Mouse (Mus musculus) embryonic facial prominence, embryonic 10.5 days (tissue): ENCODE results near the gene Col5a1. TPM values are rescaled to one million over a fixed set of nuclear protein-coding genes. Genes with fewer than 3 reads are reported as not detected.

ENCODE experiments used
- DNase-seq: peaks from one replicate; pipeline ENCODE4 v3.0.0-alpha.2; 2017; ENCODE audit warnings: low spot score
- H3K27ac ChIP-seq: fragments of 300-500 bp; sonication (generic); replicated peaks from 2 replicates; pipeline ENCODE4 v1.5.1; 2016; ENCODE audit warnings: mild to moderate bottlenecking
- H3K27me3 ChIP-seq: fragments of 300-500 bp; sonication (generic); replicated peaks from 2 replicates; pipeline ENCODE4 v1.6.1; 2016; ENCODE audit warnings: low read depth, mild to moderate bottlenecking; ENCODE audit not compliant: poor library complexity, severe bottlenecking
- H3K36me3 ChIP-seq: fragments of 300-500 bp; sonication (generic); replicated peaks from 2 replicates; pipeline ENCODE4 v1.6.1; 2016; ENCODE audit warnings: mild to moderate bottlenecking, moderate library complexity
- H3K4me1 ChIP-seq: fragments of 300-500 bp; sonication (generic); 2 replicates; pipeline ENCODE4 v1.6.1; 2016
- H3K4me3 ChIP-seq: fragments of 300-500 bp; sonication (generic); 2 replicates; pipeline ENCODE4 v1.5.1; 2016; ENCODE audit warnings: mild to moderate bottlenecking, moderate library complexity
- H3K9me3 ChIP-seq: fragments of 300-500 bp; sonication (generic); 2 replicates; pipeline ENCODE4 v1.6.1; 2016; ENCODE audit warnings: mild to moderate bottlenecking
- WGBS: fragments of 180-500 bp; shearing (Covaris S2); methylation state at CpG from one replicate; pipeline ENCODE4 v1.1.7; 2016; 5-methylcytosine and 5-hydroxymethylcytosine counted together
- polyA plus RNA-seq: library from polyadenylated mRNA; unstranded; fragments of >200 nt; fragmentation: Nextera tagmentation; extraction: Ambion mirVana; gene quantifications from 2 replicates; pipeline ENCODE4 v1.2.1, GENCODE M21; 2016

The Col5a1 gene
- polyA plus RNA-seq, 1 experiment from 2014 or later, result 19.3 TPM

DNA sequence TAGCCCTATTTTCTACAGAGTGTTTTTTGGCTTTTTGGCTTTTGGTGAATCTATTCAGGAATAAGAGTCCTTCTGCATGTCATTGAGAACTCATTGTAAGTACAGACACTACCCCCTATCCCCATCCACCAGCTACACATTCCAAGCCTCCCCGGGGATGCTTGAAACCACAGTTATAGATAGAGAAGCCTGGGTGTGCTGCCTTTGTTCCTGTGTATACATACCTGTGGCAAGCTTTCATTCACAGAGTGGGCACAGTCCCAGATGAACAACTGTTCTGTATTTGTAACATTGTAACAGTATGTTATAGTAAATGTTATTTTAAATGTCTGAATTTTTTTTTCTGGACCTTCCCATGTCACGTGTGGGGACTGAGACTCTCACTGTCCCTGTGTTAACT is 19.2 kb downstream of the Col5a1 start:
- H3K9me3 ChIP-seq, result no peaks in the 10 kb centered on the region
- DNase-seq, result no peak
- H3K4me1 ChIP-seq, result peaks cover 20% of the 10 kb centered on the region
- no peaks in the 10 kb centered on the region for H3K36me3 ChIP-seq
- 82% methylated on average over 2 of the region's 2 CpGs for WGBS
- no peak overlapping the region for H3K4me3 ChIP-seq
- H3K27me3 ChIP-seq, result no peaks in the 10 kb centered on the region
- H3K27ac ChIP-seq, result no peak overlapping the region

- H3K27ac ChIP-seq, result no peak overlapping the region
- H3K27me3 ChIP-seq, result no peaks in the 10 kb centered on the region
- 84% methylated on average over 3 of the region's 3 CpGs for WGBS
- H3K9me3 ChIP-seq, result no peaks in the 10 kb centered on the region
- no peak for DNase-seq
- H3K4me3 ChIP-seq, result no peak overlapping the region
- H3K36me3 ChIP-seq, result no peaks in the 10 kb centered on the region
- 0 out of 2 replicates have a peak, but pooled peaks cover under 1% of the 10 kb centered on the region for H3K4me1 ChIP-seq
Observed at GRCm38 (mm10) chr2:27910501-27910900, 24.3 kb downstream of the Col5a1 start.

- Histone ChIP-seq H3K4me1 (peaks cover 13% of the 10 kb centered on the region), H3K27ac (no peak overlapping the region), H3K27me3 (no peaks in the 10 kb centered on the region), H3K36me3 (no peaks in the 10 kb centered on the region), H3K9me3 (no peaks in the 10 kb centered on the region), H3K4me3 (no peak overlapping the region)
- no peak for DNase-seq
- 84% methylated on average over 1 of the region's 1 CpGs for WGBS
Observed at GRCm38 (mm10) chr2:27912546-27913275, 26.5 kb downstream of the Col5a1 start.

GRCm38 (mm10) chr2:27915726-27916125 is 29.5 kb downstream of the Col5a1 start:
- H3K36me3 ChIP-seq, result no peaks in the 10 kb centered on the region
- WGBS, result 73% methylated on average over 4 of the region's 4 CpGs
- peak; percentile 30 for DNase-seq

GRCm38 (mm10) chr2:27916316-27916715 is 30.1 kb downstream of the Col5a1 start:
- Histone ChIP-seq H3K4me3 (no peak overlapping the region), H3K4me1 (peaks cover 13% of the 10 kb centered on the region), H3K27ac (peak overlapping the region; percentile 59), H3K9me3 (no peaks in the 10 kb centered on the region), H3K36me3 (no peaks in the 10 kb centered on the region), H3K27me3 (no peaks in the 10 kb centered on the region)
- 43% methylated on average over 2 of the region's 2 CpGs for WGBS
- no peak for DNase-seq

More at GRCm38 (mm10) chr2:27915726-27916125, 29.5 kb downstream of the Col5a1 start:
- no peak overlapping the region for H3K4me3 ChIP-seq
- peaks cover 13% of the 10 kb centered on the region for H3K4me1 ChIP-seq
- no peaks in the 10 kb centered on the region for H3K27me3 ChIP-seq
- H3K9me3 ChIP-seq, result no peaks in the 10 kb centered on the region
- no peak overlapping the region for H3K27ac ChIP-seq

DNA sequence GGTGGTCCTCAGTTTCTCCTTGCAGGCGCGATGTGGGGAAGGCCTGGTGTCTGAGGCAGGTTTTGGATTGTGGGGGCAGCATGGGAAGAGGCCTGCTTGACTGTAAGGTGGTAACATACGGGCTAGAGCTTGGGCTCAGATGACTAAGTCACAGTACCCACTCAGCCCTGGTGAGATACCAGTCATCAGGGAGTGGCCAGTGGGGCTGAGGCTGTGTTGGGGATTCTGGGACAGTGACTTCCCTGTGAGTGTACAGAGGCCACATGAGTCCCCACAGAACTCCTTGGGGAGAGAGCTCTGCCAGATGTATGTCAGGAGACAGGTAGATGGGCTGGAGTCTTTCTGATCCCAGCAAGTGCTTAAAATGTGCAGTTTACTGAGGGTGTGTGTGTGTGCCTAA is 31.0 kb downstream of the Col5a1 start:
- Histone ChIP-seq H3K4me3 (no peak overlapping the region), H3K4me1 (peaks cover 13% of the 10 kb centered on the region), H3K27ac (no peak overlapping the region), H3K36me3 (no peaks in the 10 kb centered on the region), H3K9me3 (no peaks in the 10 kb centered on the region), H3K27me3 (no peaks in the 10 kb centered on the region)
- DNase-seq, result no peak
- 93% methylated on average over 3 of the region's 3 CpGs for WGBS

DNA sequence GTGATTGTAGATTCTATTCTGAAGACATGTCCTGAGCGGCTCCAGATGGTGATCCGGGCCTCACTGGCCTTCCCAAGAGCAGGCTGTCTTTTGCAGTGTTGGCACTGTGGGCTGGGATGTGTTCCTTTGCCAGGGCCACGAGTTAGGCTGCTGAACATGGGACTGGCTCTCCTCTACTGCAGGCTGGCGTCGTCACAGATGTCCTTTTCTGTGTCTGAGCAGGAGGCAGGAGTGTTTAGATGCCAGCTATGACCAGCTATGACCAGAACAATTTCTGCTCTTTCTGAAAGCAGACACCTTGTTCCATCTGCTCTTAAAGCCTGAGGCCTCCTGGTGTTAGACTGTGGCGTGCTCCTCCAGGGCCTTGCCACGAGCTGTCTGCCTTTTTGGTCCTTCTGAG is 31.9 kb downstream of the Col5a1 start:
- H3K9me3 ChIP-seq, result no peaks in the 10 kb centered on the region
- no peak overlapping the region for H3K4me3 ChIP-seq
- DNase-seq, result no peak
- no peaks in the 10 kb centered on the region for H3K27me3 ChIP-seq
- WGBS, result 84% methylated on average over 7 of the region's 7 CpGs
- H3K4me1 ChIP-seq, result peaks cover 13% of the 10 kb centered on the region
- no peak overlapping the region for H3K27ac ChIP-seq
- H3K36me3 ChIP-seq, result no peaks in the 10 kb centered on the region

DNA sequence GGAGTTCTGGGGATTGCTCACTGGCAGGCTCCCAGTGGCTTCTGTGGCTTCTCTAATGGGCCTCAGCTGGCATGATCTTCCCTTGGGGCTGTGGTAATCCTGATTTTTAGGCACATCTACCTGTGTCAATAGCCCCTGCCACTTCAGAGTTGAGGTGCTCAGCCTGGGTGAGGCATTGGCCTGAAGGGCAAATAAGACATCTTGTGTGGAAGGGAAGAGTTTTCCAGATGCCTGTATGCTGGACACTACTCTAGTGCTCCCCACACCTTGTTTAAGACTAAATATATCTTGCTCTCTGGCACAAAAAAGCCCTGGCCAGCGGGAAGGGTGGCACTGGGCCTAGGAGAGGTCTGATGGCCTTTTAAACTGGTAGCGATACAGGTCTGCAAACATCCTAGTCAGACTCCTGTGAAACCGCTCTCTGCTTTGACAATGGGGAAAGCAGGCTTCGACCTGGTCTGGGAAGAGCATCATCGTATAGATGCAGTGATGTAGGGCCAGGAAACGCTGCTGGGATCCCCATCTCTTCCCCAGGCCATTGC is 33.2 kb downstream of the Col5a1 start:
- Histone ChIP-seq H3K4me1 (peaks cover 13% of the 10 kb centered on the region), H3K27ac (no peak overlapping the region), H3K27me3 (no peaks in the 10 kb centered on the region), H3K4me3 (no peak overlapping the region), H3K9me3 (no peaks in the 10 kb centered on the region), H3K36me3 (no peaks in the 10 kb centered on the region)
- 94% methylated on average over 6 of the region's 6 CpGs for WGBS
- no peak for DNase-seq

GRCm38 (mm10) chr2:27922053-27922452 is 35.8 kb downstream of the Col5a1 start:
- 93% methylated on average over 8 of the region's 8 CpGs for WGBS
- no peaks in the 10 kb centered on the region for H3K27me3 ChIP-seq
- no peak for DNase-seq
- no peak overlapping the region for H3K4me3 ChIP-seq
- no peaks in the 10 kb centered on the region for H3K4me1 ChIP-seq
- no peaks in the 10 kb centered on the region for H3K9me3 ChIP-seq
- H3K27ac ChIP-seq, result no peak overlapping the region
- no peaks in the 10 kb centered on the region for H3K36me3 ChIP-seq

DNA sequence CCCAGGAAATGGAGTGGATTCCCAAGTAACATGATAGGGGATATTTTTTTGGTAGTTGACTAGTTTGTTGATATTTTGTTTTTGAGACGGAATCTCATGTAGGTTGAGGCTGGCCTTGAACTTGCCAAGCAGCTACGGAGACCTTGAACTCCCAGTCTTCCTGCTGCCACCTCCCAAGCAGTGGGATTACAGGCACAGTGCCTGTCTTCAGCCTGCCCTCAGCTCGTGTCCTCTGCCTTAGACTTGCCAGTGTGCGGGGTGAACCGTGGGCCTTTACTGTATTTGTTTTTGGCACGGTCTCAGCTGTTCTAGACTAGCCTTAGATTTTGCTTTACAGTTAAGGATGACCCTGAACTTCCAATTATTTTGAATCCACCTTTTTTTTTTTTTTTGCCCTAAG is 37.5 kb downstream of the Col5a1 start:
- no peaks in the 10 kb centered on the region for H3K9me3 ChIP-seq
- H3K4me1 ChIP-seq, result no peaks in the 10 kb centered on the region
- no peak overlapping the region for H3K27ac ChIP-seq
- 0 out of 2 replicates have a peak, but pooled peaks cover 4% of the 10 kb centered on the region for H3K36me3 ChIP-seq
- WGBS, result 89% methylated on average over 6 of the region's 6 CpGs
- DNase-seq, result no peak
- H3K4me3 ChIP-seq, result no peak overlapping the region
- no peaks in the 10 kb centered on the region for H3K27me3 ChIP-seq

GRCm38 (mm10) chr2:27924463-27924862 is 38.2 kb downstream of the Col5a1 start:
- Histone ChIP-seq H3K36me3 (peaks cover 6% of the 10 kb centered on the region), H3K9me3 (no peaks in the 10 kb centered on the region), H3K4me1 (no peaks in the 10 kb centered on the region), H3K27ac (no peak overlapping the region), H3K27me3 (no peaks in the 10 kb centered on the region), H3K4me3 (no peak overlapping the region)
- 92% methylated on average over 3 of the region's 3 CpGs for WGBS
- DNase-seq, result no peak

DNA sequence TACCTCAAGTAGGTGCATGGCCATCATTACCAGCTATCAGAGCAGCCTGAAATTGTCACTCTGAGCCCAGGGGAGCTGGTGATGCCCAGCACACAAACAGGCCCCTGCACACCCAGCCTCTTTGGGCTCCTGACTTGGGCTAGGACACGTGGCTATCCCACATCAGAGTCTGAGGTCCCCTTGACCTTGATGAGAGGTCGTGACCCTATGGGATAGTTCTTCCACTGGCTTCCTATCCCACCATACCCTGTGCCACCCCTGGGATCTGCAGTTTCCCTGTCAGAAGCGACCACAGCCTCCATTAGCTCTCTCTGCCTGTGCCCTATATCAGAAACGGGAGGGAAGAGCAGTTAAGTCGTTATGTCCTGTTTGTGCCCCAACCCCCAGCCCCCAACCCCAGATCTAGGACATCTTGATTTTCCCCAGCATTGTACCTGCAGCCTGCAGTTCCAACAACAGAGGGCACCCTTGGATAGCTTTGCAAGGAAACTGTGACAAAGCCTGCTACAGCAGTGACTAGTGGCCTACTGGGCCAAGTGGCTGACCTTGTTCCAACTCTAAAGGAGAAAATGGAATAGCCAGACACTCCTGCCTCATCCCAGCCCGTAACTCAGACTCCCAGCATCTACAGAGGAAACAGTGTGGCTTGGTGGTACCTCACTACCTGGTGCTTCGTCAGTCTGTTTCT is 40.4 kb downstream of the Col5a1 start:
- peaks cover 13% of the 10 kb centered on the region for H3K4me1 ChIP-seq
- H3K36me3 ChIP-seq, result peaks cover 18% of the 10 kb centered on the region
- no peak overlapping the region for H3K27ac ChIP-seq
- 53% methylated on average over 7 of the region's 7 CpGs for WGBS
- peak; percentile 57 for DNase-seq
- no peaks in the 10 kb centered on the region for H3K9me3 ChIP-seq
- H3K4me3 ChIP-seq, result no peak overlapping the region
- H3K27me3 ChIP-seq, result no peaks in the 10 kb centered on the region
